8 mouse cellular contexts compared by ENCODE assay signal in genomic region chr9:120501191-120501902, GRCm38 (mm10). TPM values are rescaled to one million over a fixed set of nuclear protein-coding genes. Genes with fewer than 3 reads are reported as not detected.
A peak's percentile ranks its signal among the peaks of the same experiment; 100 is the strongest.
DNase-seq lines count a peak whose midpoint lies in the region; ATAC-seq lines count a peak whose summit lies in the region.

No protein-coding gene starts in this region.

- 0 out of 2 replicates have a peak, but pooled peaks have one; percentile 3 for ATAC-seq in intestine, embryonic 16.5 days
- ATAC-seq in intestine, embryonic 15.5 days = no peak
- ATAC-seq in stomach, embryonic 15.5 days (ENCODE audit: insufficient read depth, low FRiP score, low read depth) = 0 out of 2 replicates have a peak, but pooled peaks have one; percentile 14

- 32% methylated on average over 10 of the region's 10 CpGs for WGBS in intestine, embryonic 16.5 days
- WGBS in intestine, embryonic 15.5 days = 35% methylated on average over 10 of the region's 10 CpGs
- WGBS in embryonic facial prominence, embryonic 10.5 days = 40% methylated on average over 10 of the region's 10 CpGs
- WGBS in stomach, embryonic 15.5 days = 33% methylated on average over 10 of the region's 10 CpGs

- H3K4me3 ChIP-seq in intestine, embryonic 16.5 days (ENCODE audit: low read length) = no peak overlapping the region
- no peak overlapping the region for H3K4me3 ChIP-seq in intestine, embryonic 15.5 days (replicated peaks)
- H3K4me3 ChIP-seq in embryonic facial prominence, embryonic 10.5 days = no peak overlapping the region
- no peak overlapping the region for H3K4me3 ChIP-seq in stomach, embryonic 15.5 days (replicated peaks)

- peaks cover under 1% of the 10 kb centered on the region; the same call in 1 of the 2 replicates for H3K9me3 ChIP-seq in intestine, embryonic 16.5 days (ENCODE audit: control insufficient read depth, low read length)
- H3K9me3 ChIP-seq in intestine, embryonic 15.5 days = no peaks in the 10 kb centered on the region
- peaks cover 1% of the 10 kb centered on the region; the same call in 1 of the 2 replicates for H3K9me3 ChIP-seq in embryonic facial prominence, embryonic 10.5 days
- H3K9me3 ChIP-seq in stomach, embryonic 15.5 days = no peaks in the 10 kb centered on the region

- H3K27me3 ChIP-seq in intestine, embryonic 16.5 days (replicated peaks; ENCODE audit: control insufficient read depth, insufficient read depth, low read length) = no peaks in the 10 kb centered on the region
- H3K27me3 ChIP-seq in intestine, embryonic 15.5 days (replicated peaks) = no peaks in the 10 kb centered on the region
- no peaks in the 10 kb centered on the region for H3K27me3 ChIP-seq in embryonic facial prominence, embryonic 10.5 days (replicated peaks; ENCODE audit: low read depth, poor library complexity, severe bottlenecking)
- H3K27me3 ChIP-seq in stomach, embryonic 15.5 days (replicated peaks) = no peaks in the 10 kb centered on the region

- H3K4me2 ChIP-seq in intestine, embryonic 16.5 days (ENCODE audit: low read depth, low read length) = no peak overlapping the region
- H3K4me2 ChIP-seq in intestine, embryonic 15.5 days (replicated peaks) = no peak overlapping the region
- no peak overlapping the region for H3K4me2 ChIP-seq in stomach, embryonic 15.5 days

- no peaks in the 10 kb centered on the region for H3K4me1 ChIP-seq in intestine, embryonic 16.5 days (ENCODE audit: control insufficient read depth, insufficient read depth, low read length)
- H3K4me1 ChIP-seq in intestine, embryonic 15.5 days (replicated peaks) = no peaks in the 10 kb centered on the region
- no peaks in the 10 kb centered on the region for H3K4me1 ChIP-seq in embryonic facial prominence, embryonic 10.5 days
- H3K4me1 ChIP-seq in stomach, embryonic 15.5 days = 0 out of 2 replicates have a peak, but pooled peaks cover 6% of the 10 kb centered on the region

- peak; percentile 37 for DNase-seq in thymus, postnatal 0 days (ENCODE audit: low spot score)
- DNase-seq in thymus, postnatal 36 days = no peak
- DNase-seq in embryonic facial prominence, embryonic 10.5 days (ENCODE audit: low spot score) = peak; percentile 39
- DNase-seq in adrenal gland, postnatal 4 days (ENCODE audit: low spot score in 2 of 2) = no peak
- no peak for DNase-seq in right cerebral cortex, postnatal 14 days

- no peak overlapping the region for H3K9ac ChIP-seq in intestine, embryonic 16.5 days (ENCODE audit: low read depth, low read length)
- no peak overlapping the region for H3K9ac ChIP-seq in intestine, embryonic 15.5 days
- no peak overlapping the region for H3K9ac ChIP-seq in stomach, embryonic 15.5 days

- no peak overlapping the region for H3K27ac ChIP-seq in intestine, embryonic 16.5 days (ENCODE audit: low read length)
- no peak overlapping the region for H3K27ac ChIP-seq in intestine, embryonic 15.5 days
- H3K27ac ChIP-seq in embryonic facial prominence, embryonic 10.5 days (replicated peaks) = no peak overlapping the region
- no peak overlapping the region for H3K27ac ChIP-seq in stomach, embryonic 15.5 days

- no peaks in the 10 kb centered on the region for H3K36me3 ChIP-seq in intestine, embryonic 16.5 days (ENCODE audit: control insufficient read depth, insufficient read depth, low read length)
- H3K36me3 ChIP-seq in intestine, embryonic 15.5 days = no peaks in the 10 kb centered on the region
- peaks cover 8% of the 10 kb centered on the region for H3K36me3 ChIP-seq in embryonic facial prominence, embryonic 10.5 days (replicated peaks)
- no peaks in the 10 kb centered on the region for H3K36me3 ChIP-seq in stomach, embryonic 15.5 days

RNA-seq across cellular contexts. Expression of gene Eif1b, which starts 9.3 kb away (rescaled TPM):
- polyA plus RNA-seq in intestine, embryonic 16.5 days (2015; fragmentation: Nextera tagmentation; extraction: Ambion mirVana) = 129 and 141 TPM in 2 replicates
- 142 and 167 TPM in 2 replicates for polyA plus RNA-seq in intestine, embryonic 15.5 days (2015; fragmentation: Nextera tagmentation; extraction: Ambion mirVana)
- 262 and 286 TPM in 2 replicates for polyA plus RNA-seq in thymus, postnatal 0 days (2015; fragmentation: Nextera tagmentation; extraction: Ambion mirVana)
- 202 and 220 TPM in 2 replicates for polyA plus RNA-seq in embryonic facial prominence, embryonic 10.5 days (2016; fragmentation: Nextera tagmentation; extraction: Ambion mirVana)
- polyA plus RNA-seq in stomach, embryonic 15.5 days (2015; fragmentation: Nextera tagmentation; extraction: Ambion mirVana) = 153 and 162 TPM in 2 replicates
- 10 to 100 TPM; 59.4 to 60.4 TPM for total RNA-seq in adrenal gland, postnatal 4 days (2021)

RNA-seq across cellular contexts. Expression of gene Entpd3, which starts 38.3 kb away (rescaled TPM):
- 1.7 and 1.9 TPM in 2 replicates for polyA plus RNA-seq in intestine, embryonic 16.5 days (2015; fragmentation: Nextera tagmentation; extraction: Ambion mirVana)
- polyA plus RNA-seq in intestine, embryonic 15.5 days (2015; fragmentation: Nextera tagmentation; extraction: Ambion mirVana) = 2.2 TPM in 2 replicates
- 0.24 and 0.34 TPM in 2 replicates for polyA plus RNA-seq in thymus, postnatal 0 days (2015; fragmentation: Nextera tagmentation; extraction: Ambion mirVana)
- polyA plus RNA-seq in embryonic facial prominence, embryonic 10.5 days (2016; fragmentation: Nextera tagmentation; extraction: Ambion mirVana) = 0.55 and 0.56 TPM in 2 replicates
- 5.5 and 5.7 TPM in 2 replicates for polyA plus RNA-seq in stomach, embryonic 15.5 days (2015; fragmentation: Nextera tagmentation; extraction: Ambion mirVana)
- total RNA-seq in adrenal gland, postnatal 4 days (2021) = 1 to 10 TPM in 1 of 2 experiments, under 1 TPM in 1; 0.68 to 2.2 TPM

Comparison
In these comparisons a context has a peak if more than half of its experiments do, and no peak if none do; other contexts are left out.
1. DNase-seq: peak in thymus, postnatal 0 days (single experiment) and embryonic facial prominence, embryonic 10.5 days (single experiment); none in thymus, postnatal 36 days (0 of 2), adrenal gland, postnatal 4 days (0 of 2) and right cerebral cortex, postnatal 14 days (single experiment).